Mouse (Mus musculus) forebrain, postnatal 0 days (tissue): ENCODE data around the gene Sept8. TPM values are rescaled to one million over a fixed set of nuclear protein-coding genes. Genes with fewer than 3 reads are reported as not detected.

Source experiments
- ATAC-seq: fragments of 200-750 bp; cut with Nextera tagmentation; 2 replicates; pipeline ENCODE4 v1.8.0; 2017; ENCODE audit warnings: mild to moderate bottlenecking, moderate library complexity
- DNase-seq: peaks from one replicate; pipeline ENCODE4 v3.0.0-alpha.2; 2015
- H3K27ac ChIP-seq: fragments of 300-500 bp; sonication (generic); 2 replicates; pipeline ENCODE4 v1.5.1; 2014; ENCODE audit warnings: low read depth, mild to moderate bottlenecking, antibody characterized with exemption, low read length, moderate library complexity, mixed read lengths
- H3K27me3 ChIP-seq: fragments of 300-500 bp; sonication (generic); 2 replicates; pipeline ENCODE4 v1.6.1; 2014; ENCODE audit warnings: mild to moderate bottlenecking, low read length, mixed read lengths; ENCODE audit not compliant: insufficient read depth
- H3K36me3 ChIP-seq: fragments of 300-500 bp; sonication (generic); 2 replicates; pipeline ENCODE4 v1.6.1; 2014; ENCODE audit warnings: mild to moderate bottlenecking, moderate library complexity; ENCODE audit not compliant: insufficient read depth
- H3K4me1 ChIP-seq: fragments of 300-500 bp; sonication (generic); 2 replicates; pipeline ENCODE4 v1.6.1; 2014; ENCODE audit warnings: antibody characterized with exemption; ENCODE audit not compliant: insufficient read depth
- H3K4me2 ChIP-seq: fragments of 300-500 bp; sonication (generic); 2 replicates; pipeline ENCODE4 v1.6.1; 2014; ENCODE audit warnings: low read depth, mild to moderate bottlenecking, moderate library complexity
- H3K4me3 ChIP-seq: fragments of 300-500 bp; sonication (generic); 2 replicates; pipeline ENCODE4 v1.5.1; 2014; ENCODE audit warnings: low read depth, low read length, mixed read lengths
- H3K9ac ChIP-seq: fragments of 300-500 bp; sonication (generic); 2 replicates; pipeline ENCODE4 v1.6.1; 2014; ENCODE audit warnings: mild to moderate bottlenecking
- H3K9me3 ChIP-seq: fragments of 300-500 bp; sonication (generic); 2 replicates; pipeline ENCODE4 v1.6.1; 2016; ENCODE audit warnings: low read length
- CTCF ChIP-seq: sonication (generic); IDR thresholded peaks from 2 replicates; pipeline ENCODE4 v1.5.1; 2016; ENCODE audit warnings: antibody characterized with exemption, control low read depth, low read depth
- WGBS: fragments of 180-500 bp; shearing (Covaris S2); extraction: QIAGEN DNeasy Blood & Tissue Kit; methylation state at CpG from one replicate; pipeline ENCODE4 v1.1.7; 2014; 5-methylcytosine and 5-hydroxymethylcytosine counted together
- polyA plus RNA-seq: library from polyadenylated mRNA; unstranded; fragments of >200 nt; fragmentation: Nextera tagmentation; extraction: Ambion mirVana; gene quantifications from 2 replicates; pipeline ENCODE4 v1.2.1, GENCODE M21; 2015
- total RNA-seq: library from RNA; depleted of rRNA; stranded (reverse); fragments of >200 nt; gene quantifications from 2 replicates; pipeline ENCODE4 v1.2.3, GENCODE M21; 2014

Sept8 gene
- total and polyA plus RNA-seq, 2 experiments from 2014 or later, result 18.2 to 40.9 TPM

- H3K4me1 ChIP-seq, result peaks cover 9% of the 10 kb centered on the region
- 0 out of 2 replicates have a peak overlapping the region, but pooled peaks have one; percentile 50 for H3K27ac ChIP-seq
- 6% methylated on average over 79 of the region's 79 CpGs for WGBS
- H3K4me3 ChIP-seq, result peak overlapping the region; percentile 40
- H3K27me3 ChIP-seq, result 0 out of 2 replicates have a peak, but pooled peaks cover 17% of the 10 kb centered on the region
- peak overlapping the region; percentile 59 for H3K4me2 ChIP-seq
- H3K36me3 ChIP-seq, result no peaks in the 10 kb centered on the region
- DNase-seq (no peak), ATAC-seq (0 out of 2 replicates have a peak, but pooled peaks have one; percentile 12)
- TF ChIP-seq CTCF, result no peak
- no peaks in the 10 kb centered on the region for H3K9me3 ChIP-seq
- peak overlapping the region; percentile 53 for H3K9ac ChIP-seq
Observed at GRCm38 (mm10) chr11:53478383-53479170, 40.5 kb upstream of the Sept8 start.

GRCm38 (mm10) chr11:53479171-53479782, 39.8 kb upstream of the Sept8 start:
- no peak for TF ChIP-seq CTCF
- peak overlapping the region; percentile 40 for H3K4me3 ChIP-seq
- peak overlapping the region; percentile 53 for H3K9ac ChIP-seq
- 0 out of 2 replicates have a peak, but pooled peaks cover 17% of the 10 kb centered on the region for H3K27me3 ChIP-seq
- H3K4me1 ChIP-seq, result peaks cover 9% of the 10 kb centered on the region
- WGBS, result 4% methylated on average over 62 of the region's 62 CpGs
- DNase-seq (peak; percentile 58), ATAC-seq (peak; percentile 40; the same call in 1 of the 2 replicates)
- H3K4me2 ChIP-seq, result peak overlapping the region; percentile 59
- H3K36me3 ChIP-seq, result no peaks in the 10 kb centered on the region
- H3K9me3 ChIP-seq, result no peaks in the 10 kb centered on the region
- peak overlapping the region; percentile 50; the same call in 1 of the 2 replicates for H3K27ac ChIP-seq

- Histone ChIP-seq H3K27me3 (0 out of 2 replicates have a peak, but pooled peaks cover 17% of the 10 kb centered on the region), H3K36me3 (no peaks in the 10 kb centered on the region), H3K27ac (peak within 1 kb of the TSS; percentile 50; the same call in 1 of the 2 replicates), H3K9ac (peak within 1 kb of the TSS; percentile 53), H3K9me3 (no peaks in the 10 kb centered on the region), H3K4me1 (peaks cover 9% of the 10 kb centered on the region), H3K4me3 (peak within 1 kb of the TSS; percentile 40), H3K4me2 (peak within 1 kb of the TSS; percentile 59)
- 3% methylated on average over 40 of the region's 40 CpGs for WGBS
- peak; percentile 66 for ATAC-seq
- TF ChIP-seq CTCF, result peak; percentile 40
- peak; percentile 65 for DNase-seq
Observed at GRCm38 (mm10) chr11:53479783-53480301, 39.2 kb upstream of the Sept8 start, which contains the start of the genes Gm9945 and Sowaha. Gm9945 (plus strand) TSS chr11:53480166. Sowaha (minus strand) TSS chr11:53480274.

GRCm38 (mm10) chr11:53481088-53481730, 37.8 kb upstream of the Sept8 start:
- ATAC-seq (no peak), DNase-seq (no peak)
- Histone ChIP-seq H3K27me3 (0 out of 2 replicates have a peak, but pooled peaks cover 17% of the 10 kb centered on the region), H3K36me3 (no peaks in the 10 kb centered on the region), H3K4me2 (no peak overlapping the region), H3K4me3 (no peak overlapping the region), H3K9me3 (no peaks in the 10 kb centered on the region), H3K9ac (no peak overlapping the region), H3K27ac (no peak overlapping the region), H3K4me1 (no peaks in the 10 kb centered on the region)
- no peak for TF ChIP-seq CTCF
- 74% methylated on average over 4 of the region's 4 CpGs for WGBS

- TF ChIP-seq CTCF, result no peak
- 0 out of 2 replicates have a peak, but pooled peaks cover 17% of the 10 kb centered on the region for H3K27me3 ChIP-seq
Observed at GRCm38 (mm10) chr11:53483159-53483891, 35.7 kb upstream of the Sept8 start.

GRCm38 (mm10) chr11:53485719-53486118, 33.3 kb upstream of the Sept8 start:
- Histone ChIP-seq H3K36me3 (no peaks in the 10 kb centered on the region), H3K4me3 (no peak overlapping the region), H3K4me2 (no peak overlapping the region), H3K27ac (no peak overlapping the region), H3K27me3 (0 out of 2 replicates have a peak, but pooled peaks cover 2% of the 10 kb centered on the region), H3K9me3 (no peaks in the 10 kb centered on the region), H3K4me1 (no peaks in the 10 kb centered on the region), H3K9ac (no peak overlapping the region)
- TF ChIP-seq CTCF, result peak; percentile 50
- no peak for DNase-seq
- ATAC-seq, result no peak
- 44% methylated on average over 3 of the region's 3 CpGs for WGBS

More at GRCm38 (mm10) chr11:53483159-53483891, 35.7 kb upstream of the Sept8 start:
- Histone ChIP-seq H3K4me2 (no peak overlapping the region), H3K36me3 (no peaks in the 10 kb centered on the region), H3K4me3 (no peak overlapping the region), H3K4me1 (no peaks in the 10 kb centered on the region), H3K27ac (no peak overlapping the region), H3K9me3 (no peaks in the 10 kb centered on the region), H3K9ac (no peak overlapping the region)
- no peak for ATAC-seq
- DNase-seq, result no peak
- 79% methylated on average over 9 of the region's 9 CpGs for WGBS
